Mouse (Mus musculus) liver, adult 2 months (tissue): ENCODE measurements at regions not wholly inside any gene's neighbourhood (a gene's known extent, or its start where the extent isn't known, plus 50 kb on each side); places are given as distances from the start of the nearest gene placed in this dataset.

Experiments
- CTCF ChIP-seq: fragments of 200-500 bp; IDR thresholded peaks from 2 replicates; pipeline ENCODE4 v1.5.1; 2011; ENCODE audit warnings: low read depth, low read length, control low read depth
- POLR2A ChIP-seq: fragments of 200-500 bp; IDR thresholded peaks from 2 replicates; pipeline ENCODE4 v1.6.1; 2011; ENCODE audit warnings: low read length, control low read depth; ENCODE audit not compliant: insufficient read depth; ENCODE audit errors: extremely low read depth

DNA sequence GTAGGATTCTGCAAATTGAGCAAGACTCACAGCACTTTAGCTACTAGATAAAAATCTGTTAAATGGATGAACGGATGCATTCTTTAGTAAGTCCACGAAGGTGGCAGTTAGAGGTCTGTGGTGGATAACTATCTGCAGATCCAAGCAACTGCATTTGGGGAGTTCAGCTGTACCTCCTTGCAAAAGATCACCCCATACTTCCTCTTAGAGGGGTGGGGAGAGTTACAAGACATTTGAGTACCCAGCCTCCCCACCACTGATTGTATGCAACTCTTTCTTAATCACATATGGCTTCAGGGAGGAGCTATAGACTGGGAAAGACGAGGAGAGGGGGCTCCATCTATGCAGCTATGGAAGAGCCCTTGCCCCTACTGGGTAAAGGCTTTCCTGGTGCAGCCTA, 144.1 kb downstream of the Postn start:
- TF ChIP-seq CTCF = no peak
- TF ChIP-seq POLR2A = no peak
